ENCODE assay signal across 8 mouse cellular contexts in the genomic region with DNA sequence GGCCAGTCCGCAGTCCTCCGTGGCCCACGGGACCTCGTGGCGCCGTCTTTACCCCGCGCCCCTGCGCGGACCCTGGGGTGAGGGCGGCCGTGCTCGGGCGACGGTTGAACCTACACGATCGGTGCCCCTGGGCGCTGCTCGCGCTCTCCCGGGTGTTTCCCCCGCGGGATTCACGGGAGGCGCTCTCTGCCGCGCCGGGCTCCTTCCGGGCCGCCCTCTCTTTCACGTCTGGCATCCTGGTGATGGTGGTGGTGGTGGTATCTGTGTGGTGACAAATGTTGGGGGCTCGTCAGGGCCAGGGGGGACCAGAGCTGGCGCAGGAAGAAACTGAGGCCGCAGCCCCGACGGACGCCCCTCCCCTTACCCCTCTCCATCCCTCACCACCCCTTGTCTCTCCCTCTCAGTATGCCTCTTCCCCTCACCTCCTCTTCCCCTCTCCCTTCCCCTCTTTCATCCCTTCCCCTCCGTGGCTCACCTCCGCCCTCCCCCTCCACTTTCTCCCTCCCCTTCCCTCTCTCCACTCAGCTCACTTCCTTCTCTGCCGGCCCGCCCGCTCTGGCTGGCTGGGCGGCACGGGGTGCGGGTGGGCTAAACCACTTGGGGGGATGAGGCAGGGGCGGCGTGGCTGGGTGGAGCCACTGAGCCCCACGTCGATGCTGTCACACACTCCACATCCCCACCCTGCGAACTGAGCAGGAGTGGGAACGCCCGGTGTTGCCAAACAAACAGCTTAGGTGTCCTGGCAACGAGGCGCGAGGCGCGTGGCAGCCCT. TPM values are rescaled to one million over a fixed set of nuclear protein-coding genes. Genes with fewer than 3 reads are reported as not detected.
DNase-seq lines count a peak whose midpoint lies in the region; ATAC-seq and TF ChIP-seq lines count a peak whose summit lies in the region.

A gene (minus strand): TSS at position 595 of the 772 bp plus-strand sequence.

- H3K79me2 ChIP-seq in MEL (ENCODE audit: control insufficient read depth, insufficient read depth, low read length, poor library complexity) = no peaks in the 10 kb centered on the region; the same call in 1 of the 2 replicates

- peak within 1 kb of the TSS; percentile 100 for H3K4me2 ChIP-seq in embryonic facial prominence, embryonic 14.5 days (ENCODE audit: low read depth, low read length)
- peak within 1 kb of the TSS; percentile 99 for H3K4me2 ChIP-seq in hindbrain, postnatal 0 days (ENCODE audit: low read depth, low read length)
- H3K4me2 ChIP-seq in neural tube, embryonic 12.5 days (replicated peaks) = peak within 1 kb of the TSS; percentile 100

- peak within 1 kb of the TSS; percentile 80 for H3K9ac ChIP-seq in MEL (ENCODE audit: control insufficient read depth, low read depth, low read length, poor library complexity, severe bottlenecking)
- peak within 1 kb of the TSS; percentile 70 for H3K9ac ChIP-seq in embryonic facial prominence, embryonic 14.5 days (ENCODE audit: low read depth, low read length)
- H3K9ac ChIP-seq in hindbrain, postnatal 0 days (replicated peaks; ENCODE audit: low read length) = peak within 1 kb of the TSS; percentile 61
- peak within 1 kb of the TSS; percentile 52 for H3K9ac ChIP-seq in neural tube, embryonic 12.5 days

- H3K9me3 ChIP-seq in heart, embryonic 10.5 days = 0 out of 2 replicates have a peak, but pooled peaks cover 4% of the 10 kb centered on the region
- no peaks in the 10 kb centered on the region for H3K9me3 ChIP-seq in MEL (replicated peaks; ENCODE audit: insufficient read depth, low read length)
- no peaks in the 10 kb centered on the region for H3K9me3 ChIP-seq in embryonic facial prominence, embryonic 14.5 days (ENCODE audit: control insufficient read depth, low read length)
- no peaks in the 10 kb centered on the region for H3K9me3 ChIP-seq in hindbrain, postnatal 0 days (ENCODE audit: low read length)
- no peaks in the 10 kb centered on the region for H3K9me3 ChIP-seq in neural tube, embryonic 12.5 days

- ATAC-seq in embryonic facial prominence, embryonic 14.5 days (ENCODE audit: low read depth) = peak; percentile 89
- peak; percentile 90 for ATAC-seq in hindbrain, postnatal 0 days
- ATAC-seq in neural tube, embryonic 12.5 days (ENCODE audit: low FRiP score, low read depth) = peak; percentile 92

- WGBS in heart, embryonic 10.5 days = 2% methylated on average over 53 of the region's 57 CpGs
- WGBS in embryonic facial prominence, embryonic 14.5 days = under 1% methylated on average over 24 of the region's 57 CpGs
- under 1% methylated on average over 41 of the region's 57 CpGs for WGBS in hindbrain, postnatal 0 days
- 1% methylated on average over 55 of the region's 57 CpGs for WGBS in neural tube, embryonic 12.5 days

- intact Hi-C loops in heart, postnatal 25 days (cut with DNase I) = loop anchor here (5.0 kb wide), 1 partner anchor 428 kb away; no protein-coding TSS in a partner anchor

- no peaks in the 10 kb centered on the region for H3K36me3 ChIP-seq in heart, embryonic 10.5 days
- H3K36me3 ChIP-seq in MEL (ENCODE audit: control insufficient read depth in 1 of 2, insufficient read depth in 2 of 2, low read length in 2 of 2) = peaks cover 0 to under 1% of the 10 kb centered on the region in 2 experiments; a peak in 2 of 4 replicates
- no peaks in the 10 kb centered on the region for H3K36me3 ChIP-seq in embryonic facial prominence, embryonic 14.5 days (ENCODE audit: control insufficient read depth, insufficient read depth, low read length)
- no peaks in the 10 kb centered on the region for H3K36me3 ChIP-seq in hindbrain, postnatal 0 days (ENCODE audit: insufficient read depth, low read length)
- H3K36me3 ChIP-seq in neural tube, embryonic 12.5 days = no peaks in the 10 kb centered on the region

- no peak for TF ChIP-seq CTCF in MEL (IDR thresholded peaks at IDR 0.05 in 2 of 3, conservative IDR thresholded peaks at IDR 0.05 in 1 of 3; ENCODE audit: control insufficient read depth in 1 of 3, insufficient read depth in 1 of 3, low read depth in 2 of 3, low read length in 3 of 3, poor library complexity in 1 of 3, severe bottlenecking in 1 of 3)
- peak; percentile 21; the same call in 1 of the 2 replicates for TF ChIP-seq CTCF in hindbrain, postnatal 0 days (IDR thresholded peaks at IDR 0.05; ENCODE audit: low read depth)

- H3K27ac ChIP-seq in heart, embryonic 10.5 days = peak within 1 kb of the TSS; percentile 79
- no peak within 1 kb of the TSS for H3K27ac ChIP-seq in MEL (ENCODE audit: control insufficient read depth, low read depth, low read length)
- no peak within 1 kb of the TSS; the same call in 1 of the 2 replicates for H3K27ac ChIP-seq in embryonic facial prominence, embryonic 14.5 days (replicated peaks; ENCODE audit: low read depth, low read length)
- no peak within 1 kb of the TSS for H3K27ac ChIP-seq in hindbrain, postnatal 0 days
- no peak within 1 kb of the TSS for H3K27ac ChIP-seq in neural tube, embryonic 12.5 days

- H3K27me3 ChIP-seq in heart, embryonic 10.5 days (ENCODE audit: insufficient read depth, poor library complexity, severe bottlenecking) = peaks cover 23% of the 10 kb centered on the region; the same call in 1 of the 2 replicates
- H3K27me3 ChIP-seq in MEL (ENCODE audit: control insufficient read depth in 1 of 2, insufficient read depth in 2 of 2, low read length in 2 of 2) = no peaks in the 10 kb centered on the region
- H3K27me3 ChIP-seq in embryonic facial prominence, embryonic 14.5 days (replicated peaks; ENCODE audit: control insufficient read depth, insufficient read depth, low read length) = no peaks in the 10 kb centered on the region
- no peaks in the 10 kb centered on the region for H3K27me3 ChIP-seq in hindbrain, postnatal 0 days (ENCODE audit: insufficient read depth, low read length)
- no peaks in the 10 kb centered on the region for H3K27me3 ChIP-seq in neural tube, embryonic 12.5 days (replicated peaks)

- no peak for TF ChIP-seq EP300 in MEL (IDR thresholded peaks at IDR 0.05; ENCODE audit: low read depth in 1 of 2, low read length in 2 of 2)

- peaks cover 36% of the 10 kb centered on the region for H3K4me1 ChIP-seq in heart, embryonic 10.5 days
- H3K4me1 ChIP-seq in MEL (ENCODE audit: control insufficient read depth in 1 of 2, insufficient read depth in 2 of 2, low read length in 2 of 2) = peaks cover 0 to 16% of the 10 kb centered on the region in 2 experiments; a peak in 2 of 4 replicates
- H3K4me1 ChIP-seq in embryonic facial prominence, embryonic 14.5 days (ENCODE audit: control insufficient read depth, insufficient read depth, low read length) = 0 out of 2 replicates have a peak, but pooled peaks cover under 1% of the 10 kb centered on the region
- H3K4me1 ChIP-seq in hindbrain, postnatal 0 days (ENCODE audit: insufficient read depth, low read length) = no peaks in the 10 kb centered on the region
- H3K4me1 ChIP-seq in neural tube, embryonic 12.5 days = peaks cover 4% of the 10 kb centered on the region; the same call in 1 of the 2 replicates

- peak; percentile 90 for DNase-seq in heart, embryonic 10.5 days (ENCODE audit: low spot score)
- no peak for DNase-seq in heart, postnatal 25 days (ENCODE audit: low spot score)
- peak; percentile 83 for DNase-seq in MEL (ENCODE audit: low read depth, low spot score)
- DNase-seq in embryonic facial prominence, embryonic 14.5 days (ENCODE audit: low spot score) = peak; percentile 93
- DNase-seq in hindbrain, postnatal 0 days (ENCODE audit: low spot score) = peak; percentile 89
- DNase-seq in lung, adult 18-20 months = peak; percentile 83 to 87
- peak; percentile 72 to 74 for DNase-seq in urinary bladder, postnatal 4 days (ENCODE audit: low spot score in 2 of 2)

- H3K4me3 ChIP-seq in heart, embryonic 10.5 days = peak within 1 kb of the TSS; percentile 76
- peak within 1 kb of the TSS; percentile 66 to 86 for H3K4me3 ChIP-seq in MEL (ENCODE audit: control insufficient read depth in 1 of 2, insufficient read depth in 1 of 2, low read depth in 2 of 2, low read length in 2 of 2)
- peak within 1 kb of the TSS; percentile 67 for H3K4me3 ChIP-seq in embryonic facial prominence, embryonic 14.5 days (ENCODE audit: low read depth, low read length)
- peak within 1 kb of the TSS; percentile 59 for H3K4me3 ChIP-seq in hindbrain, postnatal 0 days (ENCODE audit: low read length)
- peak within 1 kb of the TSS; percentile 60 for H3K4me3 ChIP-seq in neural tube, embryonic 12.5 days

- no peak for TF ChIP-seq RAD21 in MEL (IDR thresholded peaks at IDR 0.05; ENCODE audit: low read depth, low read length)

- peak in 1 of 2 experiments; percentile 44; a peak in 2 of 4 replicates for TF ChIP-seq POLR2A in MEL (IDR thresholded peaks at IDR 0.05; ENCODE audit: control insufficient read depth in 1 of 2, insufficient read depth in 1 of 2, low read depth in 1 of 2, low read length in 2 of 2, poor library complexity in 1 of 2)

TF ChIP-seq in MEL, 35 proteins besides CTCF, POLR2A, EP300 and RAD21:
- no peak for TF ChIP-seq TBP (IDR thresholded peaks at IDR 0.05; ENCODE audit: low read depth, low read length)
- TF ChIP-seq CHD1 (IDR thresholded peaks at IDR 0.05; ENCODE audit: low read depth, low read length) = peak; percentile 92; the same call in 1 of the 2 replicates
- TF ChIP-seq MAFK (IDR thresholded peaks at IDR 0.05; ENCODE audit: borderline replicate concordance, low read depth, low read length) = no peak
- TF ChIP-seq MAZ (IDR thresholded peaks at IDR 0.05; ENCODE audit: low read depth, low read length) = peak; percentile 75; the same call in 1 of the 2 replicates
- 0 out of 2 replicates have a peak, but pooled peaks have one; percentile 19 for TF ChIP-seq NELFE (IDR thresholded peaks at IDR 0.05; ENCODE audit: low read depth, low read length)
- TF ChIP-seq MXI1 (IDR thresholded peaks at IDR 0.05; ENCODE audit: low read depth, low read length) = peak; percentile 75
- peak; percentile 82 for TF ChIP-seq SIN3A (IDR thresholded peaks at IDR 0.05; ENCODE audit: low read length)

RNA-seq across cellular contexts. Expression of the gene that starts here (rescaled TPM):
- 0.59 and 0.67 TPM in 2 replicates for polyA plus RNA-seq in heart, embryonic 10.5 days (2016; fragmentation: Nextera tagmentation; extraction: Ambion mirVana)
- total RNA-seq in heart, postnatal 25 days (2021) = not detected
- total RNA-seq in MEL (2012; rRNA removed) = 0.46 and 0.50 TPM in 2 replicates
- under 1 TPM in 1 of 2 experiments, not detected in 1; 0.82 TPM for polyA plus RNA-seq in MEL (2012; ENCODE audit: insufficient read depth in 1 of 2, insufficient read length in 2 of 2, low read depth in 1 of 2, low replicate concordance in 2 of 2, missing spikeins in 1 of 2)
- polyA plus RNA-seq in embryonic facial prominence, embryonic 14.5 days (2014; fragmentation: Nextera tagmentation; extraction: Ambion mirVana) = 1.4 and 2.4 TPM in 2 replicates
- 2.9 and 3.6 TPM in 2 replicates for total RNA-seq in hindbrain, postnatal 0 days (2014; rRNA removed)
- 1.9 and 2.0 TPM in 2 replicates for polyA plus RNA-seq in hindbrain, postnatal 0 days (2015; fragmentation: Nextera tagmentation; extraction: Ambion mirVana)
- 1.3 and 1.4 TPM in 2 replicates for polyA plus RNA-seq in neural tube, embryonic 12.5 days (2016; fragmentation: Nextera tagmentation; extraction: Ambion mirVana)

Comparison
In these comparisons a context has a peak if more than half of its experiments do, and no peak if none do; other contexts are left out.
1. Peak in DNase-seq, H3K4me3 ChIP-seq and H3K27ac ChIP-seq in heart, embryonic 10.5 days; RNA of the gene not detected or under 1 TPM.
2. Peak in DNase-seq, H3K4me3 ChIP-seq and H3K9ac ChIP-seq in MEL; RNA of the gene not detected or under 1 TPM.